Mouse (Mus musculus): ENCODE results near the gene Hist1h2bn.

DNA sequence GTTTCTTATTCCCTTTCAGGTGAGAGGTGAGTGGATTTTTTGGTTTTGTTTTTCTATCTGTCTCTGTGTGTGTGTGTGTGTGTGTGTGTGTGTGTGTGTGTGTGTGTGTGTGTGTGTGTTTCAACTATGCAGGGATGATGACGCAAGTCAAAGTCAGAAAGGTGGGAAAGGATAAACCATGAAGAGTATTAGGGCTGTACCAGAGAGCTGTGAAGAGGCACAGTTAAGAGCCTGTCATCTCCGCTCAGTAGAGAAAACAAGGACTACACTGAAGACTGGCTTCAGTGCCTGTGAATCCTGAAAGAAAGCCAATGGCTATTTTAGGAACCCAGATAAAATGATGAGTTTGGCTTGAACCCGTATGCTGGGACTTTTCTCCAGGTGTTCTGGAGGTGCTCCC, 2.1 kb upstream of the Hist1h2bn start:
- TF ChIP-seq CTCF (IDR thresholded peaks at IDR 0.05; ENCODE audit: insufficient read depth, low read length) = no peak
- TF ChIP-seq POLR2A (IDR thresholded peaks at IDR 0.05; ENCODE audit: borderline replicate concordance, extremely low read depth, low read depth, low read length) = no peak

Data from lung, adult 2 months (tissue).